Mouse (Mus musculus) C2C12 (cell line): ENCODE measurements around the gene Grid1.

ENCODE experiments used
- CEBPB ChIP-seq: IDR thresholded peaks from one replicate; pipeline ENCODE4 v1.6.1; 2011; ENCODE audit warnings: low read depth, mild to moderate bottlenecking, control low read depth, moderate library complexity
- CTCF ChIP-seq: IDR thresholded peaks from one replicate; pipeline ENCODE4 v1.5.1; 2011; ENCODE audit not compliant: control insufficient read depth, insufficient read depth, insufficient read length
- MYOD1 ChIP-seq: IDR thresholded peaks from one replicate; pipeline ENCODE4 v1.6.1; 2011; ENCODE audit warnings: low read depth; ENCODE audit not compliant: control insufficient read depth, insufficient read length
- MYOG ChIP-seq: IDR thresholded peaks from one replicate; pipeline ENCODE4 v1.6.1; 2011; ENCODE audit not compliant: control insufficient read depth, insufficient read length; ENCODE audit errors: extremely low read depth
- USF1 ChIP-seq: IDR thresholded peaks from one replicate; pipeline ENCODE4 v1.6.1; 2011; ENCODE audit warnings: low read depth, mild to moderate bottlenecking, control low read depth, moderate library complexity

DNA sequence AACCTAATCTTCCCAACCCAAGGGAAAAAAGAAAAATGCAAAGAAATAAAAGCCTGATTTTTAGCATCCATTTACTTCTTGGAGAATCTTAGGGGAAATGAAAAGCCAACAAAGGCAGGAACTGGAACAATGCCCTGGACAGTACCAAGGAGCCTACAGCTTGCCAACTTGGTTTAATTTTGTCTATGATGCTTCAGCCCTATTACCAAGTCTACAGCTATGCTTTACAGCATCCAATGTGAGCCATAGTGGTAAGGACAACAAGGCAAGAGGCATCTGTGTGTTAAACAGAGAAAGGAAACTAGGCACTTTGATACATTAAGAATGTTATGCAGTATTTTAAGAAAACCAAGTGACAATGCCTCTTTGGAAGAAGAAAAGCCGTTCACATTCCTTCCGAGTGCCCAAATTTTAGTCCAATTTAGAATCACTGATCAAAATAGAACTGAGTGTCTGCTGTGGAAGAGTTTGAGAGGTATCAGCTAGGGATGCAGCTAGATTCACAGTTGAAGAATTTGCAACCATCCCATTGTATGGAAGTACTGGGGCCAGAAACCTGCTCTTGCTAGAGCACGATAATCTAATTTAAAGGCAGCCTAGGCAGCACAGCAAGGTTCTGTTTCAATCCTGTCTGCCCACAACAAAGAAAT, 741.5 kb downstream of the Grid1 start:
- TF ChIP-seq CTCF (no peak), CEBPB (no peak), USF1 (no peak), MYOD1 (no peak), MYOG (no peak)
